Mouse (Mus musculus) stomach, embryonic 15.5 days (tissue): ENCODE results near the gene Rasa3. TPM values are rescaled to one million over a fixed set of nuclear protein-coding genes. Genes with fewer than 3 reads are reported as not detected.

Experiments
- ATAC-seq: fragments of 200-750 bp; cut with Nextera tagmentation; 2 replicates; pipeline ENCODE4 v1.8.0; 2017; ENCODE audit warnings: low read depth, moderate number of reproducible peaks, moderate TSS enrichment; ENCODE audit not compliant: insufficient read depth, low FRiP score
- H3K27ac ChIP-seq: fragments of 300-500 bp; sonication (generic); 2 replicates; pipeline ENCODE4 v1.5.1; 2015; ENCODE audit warnings: mild to moderate bottlenecking, inconsistent platforms
- H3K27me3 ChIP-seq: fragments of 300-500 bp; sonication (generic); replicated peaks from 2 replicates; pipeline ENCODE4 v1.6.1; 2015; ENCODE audit warnings: inconsistent platforms
- H3K36me3 ChIP-seq: fragments of 300-500 bp; sonication (generic); 2 replicates; pipeline ENCODE4 v1.6.1; 2015; ENCODE audit warnings: inconsistent platforms
- H3K4me1 ChIP-seq: fragments of 300-500 bp; sonication (generic); 2 replicates; pipeline ENCODE4 v1.6.1; 2015; ENCODE audit warnings: inconsistent platforms
- H3K4me2 ChIP-seq: fragments of 300-500 bp; sonication (generic); 2 replicates; pipeline ENCODE4 v1.6.1; 2015; ENCODE audit warnings: mild to moderate bottlenecking, inconsistent platforms
- H3K4me3 ChIP-seq: fragments of 300-500 bp; sonication (generic); replicated peaks from 2 replicates; pipeline ENCODE4 v1.5.1; 2015; ENCODE audit warnings: inconsistent platforms
- H3K9ac ChIP-seq: fragments of 300-500 bp; sonication (generic); 2 replicates; pipeline ENCODE4 v1.6.1; 2015; ENCODE audit warnings: inconsistent platforms
- H3K9me3 ChIP-seq: fragments of 300-500 bp; sonication (generic); 2 replicates; pipeline ENCODE4 v1.6.1; 2016; ENCODE audit warnings: inconsistent platforms
- WGBS: fragments of 180-500 bp; shearing (Covaris S2); methylation state at CpG from one replicate; pipeline ENCODE4 v1.1.7; 2015; 5-methylcytosine and 5-hydroxymethylcytosine counted together
- polyA plus RNA-seq: library from polyadenylated mRNA; unstranded; fragments of >200 nt; fragmentation: Nextera tagmentation; extraction: Ambion mirVana; gene quantifications from 2 replicates; pipeline ENCODE4 v1.2.1, GENCODE M21; 2015

The Rasa3 gene
- polyA plus RNA-seq, 1 experiment from 2014 or later, result 26.0 TPM

- WGBS, result 55% methylated on average over 6 of the region's 6 CpGs
Observed at GRCm38 (mm10) chr8:13644932-13645676, 32.3 kb downstream of the Rasa3 start.

GRCm38 (mm10) chr8:13644155-13644554 lies 33.2 kb downstream of the Rasa3 start:
- WGBS, result 17% methylated on average over 6 of the region's 6 CpGs

More at GRCm38 (mm10) chr8:13644932-13645676, 32.3 kb downstream of the Rasa3 start:
- H3K27ac ChIP-seq, result peak overlapping the region; percentile 74
- no peak overlapping the region for H3K4me3 ChIP-seq
- no peaks in the 10 kb centered on the region for H3K27me3 ChIP-seq
- no peaks in the 10 kb centered on the region for H3K9me3 ChIP-seq
- no peak overlapping the region for H3K9ac ChIP-seq
- H3K4me1 ChIP-seq, result peaks cover 45% of the 10 kb centered on the region
- no peak for ATAC-seq
- no peaks in the 10 kb centered on the region for H3K36me3 ChIP-seq
- H3K4me2 ChIP-seq, result no peak overlapping the region

GRCm38 (mm10) chr8:13642659-13643181 lies 34.7 kb downstream of the Rasa3 start:
- 71% methylated on average over 10 of the region's 10 CpGs for WGBS
- peaks cover 34% of the 10 kb centered on the region for H3K4me1 ChIP-seq
- H3K4me2 ChIP-seq, result no peak overlapping the region
- H3K27me3 ChIP-seq, result no peaks in the 10 kb centered on the region
- no peaks in the 10 kb centered on the region for H3K36me3 ChIP-seq
- H3K27ac ChIP-seq, result no peak overlapping the region
- ATAC-seq, result no peak
- no peak overlapping the region for H3K4me3 ChIP-seq
- no peak overlapping the region for H3K9ac ChIP-seq
- no peaks in the 10 kb centered on the region for H3K9me3 ChIP-seq

More at GRCm38 (mm10) chr8:13644155-13644554, 33.2 kb downstream of the Rasa3 start:
- no peaks in the 10 kb centered on the region for H3K36me3 ChIP-seq
- no peaks in the 10 kb centered on the region for H3K9me3 ChIP-seq
- peaks cover 41% of the 10 kb centered on the region for H3K4me1 ChIP-seq
- no peak for ATAC-seq
- no peak overlapping the region for H3K4me3 ChIP-seq
- no peak overlapping the region for H3K4me2 ChIP-seq
- H3K27me3 ChIP-seq, result no peaks in the 10 kb centered on the region
- H3K27ac ChIP-seq, result peak overlapping the region; percentile 74
- H3K9ac ChIP-seq, result no peak overlapping the region

GRCm38 (mm10) chr8:13641206-13641605 lies 36.2 kb downstream of the Rasa3 start:
- 64% methylated on average over 9 of the region's 9 CpGs for WGBS
- Histone ChIP-seq H3K4me1 (peaks cover 34% of the 10 kb centered on the region), H3K36me3 (no peaks in the 10 kb centered on the region), H3K27ac (peak overlapping the region; percentile 41; the same call in 1 of the 2 replicates), H3K9me3 (no peaks in the 10 kb centered on the region), H3K4me2 (no peak overlapping the region), H3K4me3 (no peak overlapping the region), H3K9ac (no peak overlapping the region), H3K27me3 (no peaks in the 10 kb centered on the region)
- no peak for ATAC-seq

GRCm38 (mm10) chr8:13640452-13640883 lies 36.9 kb downstream of the Rasa3 start:
- WGBS, result 40% methylated on average over 9 of the region's 9 CpGs
- no peaks in the 10 kb centered on the region for H3K9me3 ChIP-seq
- no peak overlapping the region for H3K4me3 ChIP-seq
- peak overlapping the region; percentile 41; the same call in 1 of the 2 replicates for H3K27ac ChIP-seq
- ATAC-seq, result no peak
- H3K4me2 ChIP-seq, result no peak overlapping the region
- no peak overlapping the region for H3K9ac ChIP-seq
- H3K36me3 ChIP-seq, result no peaks in the 10 kb centered on the region
- H3K4me1 ChIP-seq, result peaks cover 29% of the 10 kb centered on the region
- H3K27me3 ChIP-seq, result no peaks in the 10 kb centered on the region

- 0 out of 2 replicates have a peak, but pooled peaks cover 3% of the 10 kb centered on the region for H3K36me3 ChIP-seq
- no peak overlapping the region for H3K27ac ChIP-seq
- H3K4me2 ChIP-seq, result no peak overlapping the region
- no peak overlapping the region for H3K9ac ChIP-seq
- no peaks in the 10 kb centered on the region for H3K9me3 ChIP-seq
- no peak for ATAC-seq
- no peaks in the 10 kb centered on the region for H3K4me1 ChIP-seq
- no peak overlapping the region for H3K4me3 ChIP-seq
- H3K27me3 ChIP-seq, result no peaks in the 10 kb centered on the region
- 89% methylated on average over 6 of the region's 6 CpGs for WGBS
Observed at GRCm38 (mm10) chr8:13633107-13633506, 44.3 kb downstream of the Rasa3 start.

- ATAC-seq, result no peak
- no peak overlapping the region for H3K9ac ChIP-seq
Observed at GRCm38 (mm10) chr8:13632309-13632708, 45.1 kb downstream of the Rasa3 start.

GRCm38 (mm10) chr8:13630754-13631153 lies 46.6 kb downstream of the Rasa3 start:
- WGBS, result 86% methylated on average over 4 of the region's 4 CpGs
- no peak overlapping the region for H3K9ac ChIP-seq
- H3K9me3 ChIP-seq, result no peaks in the 10 kb centered on the region
- no peak overlapping the region for H3K4me2 ChIP-seq
- 0 out of 2 replicates have a peak, but pooled peaks cover 2% of the 10 kb centered on the region for H3K4me1 ChIP-seq
- H3K27me3 ChIP-seq, result no peaks in the 10 kb centered on the region
- no peak for ATAC-seq
- H3K36me3 ChIP-seq, result 0 out of 2 replicates have a peak, but pooled peaks cover 3% of the 10 kb centered on the region
- no peak overlapping the region for H3K27ac ChIP-seq
- H3K4me3 ChIP-seq, result no peak overlapping the region

More at GRCm38 (mm10) chr8:13632309-13632708, 45.1 kb downstream of the Rasa3 start:
- no peaks in the 10 kb centered on the region for H3K4me1 ChIP-seq
- no peaks in the 10 kb centered on the region for H3K9me3 ChIP-seq
- no peaks in the 10 kb centered on the region for H3K27me3 ChIP-seq
- H3K36me3 ChIP-seq, result 0 out of 2 replicates have a peak, but pooled peaks cover 3% of the 10 kb centered on the region
- H3K4me3 ChIP-seq, result no peak overlapping the region
- WGBS, result 88% methylated on average over 6 of the region's 6 CpGs
- H3K4me2 ChIP-seq, result no peak overlapping the region
- H3K27ac ChIP-seq, result no peak overlapping the region

- H3K9ac ChIP-seq, result no peak overlapping the region
- H3K27me3 ChIP-seq, result no peaks in the 10 kb centered on the region
- WGBS, result 69% methylated on average over 5 of the region's 5 CpGs
- H3K9me3 ChIP-seq, result no peaks in the 10 kb centered on the region
- ATAC-seq, result no peak
- H3K27ac ChIP-seq, result no peak overlapping the region
- H3K4me2 ChIP-seq, result no peak overlapping the region
- H3K36me3 ChIP-seq, result 0 out of 2 replicates have a peak, but pooled peaks cover 3% of the 10 kb centered on the region
- peaks cover 8% of the 10 kb centered on the region; the same call in 1 of the 2 replicates for H3K4me1 ChIP-seq
- no peak overlapping the region for H3K4me3 ChIP-seq
Observed at GRCm38 (mm10) chr8:13630171-13630570, 47.2 kb downstream of the Rasa3 start.

GRCm38 (mm10) chr8:13629351-13630090 lies 47.9 kb downstream of the Rasa3 start:
- Histone ChIP-seq H3K4me1 (peaks cover 14% of the 10 kb centered on the region), H3K9ac (no peak overlapping the region), H3K27ac (no peak overlapping the region), H3K9me3 (no peaks in the 10 kb centered on the region), H3K4me2 (no peak overlapping the region), H3K4me3 (no peak overlapping the region), H3K27me3 (no peaks in the 10 kb centered on the region), H3K36me3 (0 out of 2 replicates have a peak, but pooled peaks cover 3% of the 10 kb centered on the region)
- WGBS, result 85% methylated on average over 10 of the region's 10 CpGs
- no peak for ATAC-seq

- no peak overlapping the region for H3K4me2 ChIP-seq
- H3K4me1 ChIP-seq, result peaks cover 27% of the 10 kb centered on the region
- 0 out of 2 replicates have a peak, but pooled peaks cover 3% of the 10 kb centered on the region for H3K36me3 ChIP-seq
- H3K27me3 ChIP-seq, result no peaks in the 10 kb centered on the region
- 91% methylated on average over 9 of the region's 9 CpGs for WGBS
- ATAC-seq, result no peak
- H3K9ac ChIP-seq, result no peak overlapping the region
- no peaks in the 10 kb centered on the region for H3K9me3 ChIP-seq
- no peak overlapping the region for H3K4me3 ChIP-seq
- no peak overlapping the region for H3K27ac ChIP-seq
Observed at GRCm38 (mm10) chr8:13628067-13628466, 49.3 kb downstream of the Rasa3 start.
